Mouse (Mus musculus) monocyte, adult 5-6 weeks (primary cell): ENCODE results near the gene Sh3pxd2a. TPM values are rescaled to one million over a fixed set of nuclear protein-coding genes. Genes with fewer than 3 reads are reported as not detected.
A peak's percentile ranks its signal among the peaks of the same experiment; 100 is the strongest.

Experiments used
- ATAC-seq: fragments of 153-309, 156-312 bp; replicated peaks from 2 replicates; pipeline ENCODE4 v1.8.0; 2017; ENCODE audit warnings: mild to moderate bottlenecking; ENCODE audit not compliant: low TSS enrichment, insufficient number of reproducible peaks, severe bottlenecking, poor library complexity, low FRiP score
- total RNA-seq: library from RNA; stranded (forward); fragments of 200-1000, 200-491, 200-594 nt; gene quantifications from 3 replicates; pipeline ENCODE4 v1.2.3, GENCODE M21; 2017

Sh3pxd2a gene
- total RNA-seq, 1 experiment from 2014 or later: 2.6 TPM

GRCm38 (mm10) chr19:47446841-47447365 is 17.3 kb downstream of the Sh3pxd2a start:
- ATAC-seq: peak; percentile 53

- no peak for ATAC-seq
Observed at GRCm38 (mm10) chr19:47446130-47446529, 18.1 kb downstream of the Sh3pxd2a start.

GRCm38 (mm10) chr19:47445726-47446125 is 18.5 kb downstream of the Sh3pxd2a start:
- ATAC-seq: no peak

GRCm38 (mm10) chr19:47444488-47444887 is 19.7 kb downstream of the Sh3pxd2a start:
- ATAC-seq: no peak

GRCm38 (mm10) chr19:47442294-47442627 is 21.9 kb downstream of the Sh3pxd2a start:
- no peak for ATAC-seq

GRCm38 (mm10) chr19:47441541-47442293 is 22.5 kb downstream of the Sh3pxd2a start:
- peak; percentile 79 for ATAC-seq

GRCm38 (mm10) chr19:47440967-47441366 is 23.2 kb downstream of the Sh3pxd2a start:
- ATAC-seq: no peak

- ATAC-seq: no peak
Observed at GRCm38 (mm10) chr19:47440435-47440803, 23.8 kb downstream of the Sh3pxd2a start.

GRCm38 (mm10) chr19:47439726-47440434 is 24.3 kb downstream of the Sh3pxd2a start:
- ATAC-seq: no peak

GRCm38 (mm10) chr19:47438445-47438844 is 25.8 kb downstream of the Sh3pxd2a start:
- ATAC-seq: no peak

GRCm38 (mm10) chr19:47437040-47437439 is 27.2 kb downstream of the Sh3pxd2a start:
- no peak for ATAC-seq

- ATAC-seq: no peak
Observed at GRCm38 (mm10) chr19:47436236-47436635, 28.0 kb downstream of the Sh3pxd2a start.

- no peak for ATAC-seq
Observed at GRCm38 (mm10) chr19:47434655-47435054, 29.5 kb downstream of the Sh3pxd2a start.

GRCm38 (mm10) chr19:47432339-47432738 is 31.9 kb downstream of the Sh3pxd2a start:
- ATAC-seq: peak; percentile 95

- no peak for ATAC-seq
Observed at GRCm38 (mm10) chr19:47431189-47431931, 32.8 kb downstream of the Sh3pxd2a start.

GRCm38 (mm10) chr19:47430160-47430559 is 34.0 kb downstream of the Sh3pxd2a start:
- no peak for ATAC-seq

- ATAC-seq: no peak
Observed at GRCm38 (mm10) chr19:47429245-47429644, 35.0 kb downstream of the Sh3pxd2a start.

GRCm38 (mm10) chr19:47428794-47429193 is 35.4 kb downstream of the Sh3pxd2a start:
- ATAC-seq: no peak
